Mouse (Mus musculus) left cerebral cortex, adult 2 months (tissue): ENCODE results near the gene Ppp1r13b. TPM values are rescaled to one million over a fixed set of nuclear protein-coding genes. Genes with fewer than 3 reads are reported as not detected.

Experiments used
- DNase-seq, 2 experiments: peaks; one replicate each; pipeline ENCODE4 v3.0.0; 2021 to 2022; ENCODE audit warnings: low spot score in 2 of 2, mixed read lengths in 1 of 2; ENCODE audit errors: extremely low spot score in 1 of 2
- H3K27ac ChIP-seq: fragments of 200-600 bp; 2 replicates; pipeline ENCODE4 v1.8.1; 2022
- H3K4me3 ChIP-seq: fragments of 200-600 bp; 2 replicates; pipeline ENCODE4 v1.8.1; 2022
- CTCF ChIP-seq: fragments of 200-600 bp; IDR thresholded peaks from 2 replicates; pipeline ENCODE4 v1.8.1; 2022; ENCODE audit warnings: antibody characterized with exemption, mild to moderate bottlenecking, moderate library complexity
- intact Hi-C: fragments of 180-260 bp; cut with DNase I; formaldehyde crosslinking; loops from one replicate; pipeline ENCODE4 v1.15.1; 2025
- total RNA-seq, 2 experiments: library from RNA; stranded (reverse); gene quantifications; 2 replicates each; pipeline ENCODE4 v1.2.3; 2021

The Ppp1r13b gene
- total RNA-seq, 2 experiments from 2014 or later, result 59.4 to 61.0 TPM

GRCm38 (mm10) chr12:111869806-111870205 lies 38.1 kb downstream of the Ppp1r13b start:
- Histone ChIP-seq H3K4me3 (no peak overlapping the region), H3K27ac (no peak overlapping the region)
- TF ChIP-seq CTCF, result no peak
- DNase-seq, result no peak
- intact Hi-C loops, result no loop called here

- Histone ChIP-seq H3K27ac (no peak overlapping the region), H3K4me3 (no peak overlapping the region)
- TF ChIP-seq CTCF, result no peak
- no peak for DNase-seq
- intact Hi-C loops, result no loop called here
Observed at GRCm38 (mm10) chr12:111864206-111864824, 43.6 kb downstream of the Ppp1r13b start.

- no peak for DNase-seq
- intact Hi-C loops, result no loop called here
- TF ChIP-seq CTCF, result no peak
- Histone ChIP-seq H3K4me3 (no peak overlapping the region), H3K27ac (no peak overlapping the region)
Observed at GRCm38 (mm10) chr12:111855448-111855847, 52.5 kb downstream of the Ppp1r13b start.

- intact Hi-C loops, result no loop called here
- H3K4me3 ChIP-seq, result no peak overlapping the region
- no peak for TF ChIP-seq CTCF
- H3K27ac ChIP-seq, result no peak overlapping the region
- DNase-seq, result no peak
Observed at GRCm38 (mm10) chr12:111853546-111853945, 54.4 kb downstream of the Ppp1r13b start.

- DNase-seq, result no peak
- Histone ChIP-seq H3K27ac (no peak overlapping the region), H3K4me3 (no peak overlapping the region)
- intact Hi-C loops, result no loop called here
- TF ChIP-seq CTCF, result no peak
Observed at GRCm38 (mm10) chr12:111853011-111853436, 54.9 kb downstream of the Ppp1r13b start.

- intact Hi-C loops, result no loop called here
- TF ChIP-seq CTCF, result no peak
- Histone ChIP-seq H3K4me3 (no peak overlapping the region), H3K27ac (no peak overlapping the region)
- no peak for DNase-seq
Observed at GRCm38 (mm10) chr12:111851745-111852144, 56.2 kb downstream of the Ppp1r13b start.

- no peak for DNase-seq
- intact Hi-C loops, result no loop called here
- H3K27ac ChIP-seq, result no peak overlapping the region
Observed at GRCm38 (mm10) chr12:111851235-111851634, 56.7 kb downstream of the Ppp1r13b start.

GRCm38 (mm10) chr12:111848300-111848798 lies 59.6 kb downstream of the Ppp1r13b start:
- TF ChIP-seq CTCF, result no peak
- Histone ChIP-seq H3K4me3 (no peak overlapping the region), H3K27ac (no peak overlapping the region; the same call in 1 of the 2 replicates)
- intact Hi-C loops, result no loop called here
- DNase-seq, result no peak

More at GRCm38 (mm10) chr12:111851235-111851634, 56.7 kb downstream of the Ppp1r13b start:
- no peak overlapping the region for H3K4me3 ChIP-seq
- TF ChIP-seq CTCF, result peak; percentile 38

- intact Hi-C loops, result no loop called here
Observed at GRCm38 (mm10) chr12:111846815-111847214, 61.1 kb downstream of the Ppp1r13b start.

GRCm38 (mm10) chr12:111845953-111846352 lies 62.0 kb downstream of the Ppp1r13b start:
- H3K27ac ChIP-seq, result no peak overlapping the region
- no peak for DNase-seq
- TF ChIP-seq CTCF, result no peak
- intact Hi-C loops, result no loop called here
- no peak overlapping the region for H3K4me3 ChIP-seq

More at GRCm38 (mm10) chr12:111846815-111847214, 61.1 kb downstream of the Ppp1r13b start:
- Histone ChIP-seq H3K4me3 (no peak overlapping the region), H3K27ac (no peak overlapping the region)
- TF ChIP-seq CTCF, result no peak
- no peak for DNase-seq

- H3K4me3 ChIP-seq, result no peak overlapping the region
- no peak for DNase-seq
- no peak for TF ChIP-seq CTCF
- intact Hi-C loops, result no loop called here
- no peak overlapping the region for H3K27ac ChIP-seq
Observed at GRCm38 (mm10) chr12:111843470-111843869, 64.4 kb downstream of the Ppp1r13b start.

- TF ChIP-seq CTCF, result no peak
- intact Hi-C loops, result no loop called here
- no peak overlapping the region for H3K27ac ChIP-seq
- DNase-seq, result no peak
- no peak overlapping the region for H3K4me3 ChIP-seq
Observed at GRCm38 (mm10) chr12:111842565-111843433, 65.1 kb downstream of the Ppp1r13b start.
